Mouse (Mus musculus): ENCODE data around the gene Riok1.

Gene Riok1

DNA sequence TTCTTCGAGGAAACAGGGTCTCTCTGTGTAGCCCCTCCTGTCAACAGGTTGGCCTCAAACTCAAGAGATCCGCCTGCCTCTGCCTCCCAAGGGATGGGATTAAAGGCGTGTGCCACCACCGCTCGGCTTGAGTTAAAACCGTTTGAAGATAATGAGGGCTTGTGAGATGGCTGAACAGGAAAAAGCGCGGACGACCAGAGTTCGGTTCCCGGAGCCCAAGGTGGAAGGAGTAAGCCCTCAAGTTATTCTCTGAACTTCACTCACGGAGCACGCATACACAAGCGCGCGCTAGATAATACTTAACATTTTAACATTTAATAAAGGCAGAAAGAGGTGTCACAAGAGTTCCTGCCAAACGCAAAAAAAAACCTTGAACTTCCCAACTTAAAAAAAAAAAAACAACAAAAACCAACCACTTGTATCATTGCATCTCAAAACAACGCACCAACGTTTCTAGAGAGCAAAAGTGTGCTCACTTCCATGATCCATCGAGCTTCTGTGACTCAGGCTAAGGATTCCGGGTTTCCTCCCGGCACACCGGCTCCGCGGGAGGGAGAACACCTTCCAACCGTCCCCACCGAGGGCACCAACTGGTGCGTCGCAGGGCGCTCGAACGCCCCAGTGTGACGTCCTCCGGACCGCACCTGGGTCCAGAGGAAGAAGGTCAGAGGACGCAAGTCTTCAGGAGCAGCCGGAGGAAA lies at the start of gene Riok1:
Gene Riok1 (plus strand): TSS at position 653 of the 701 bp plus-strand sequence.
- in situ Hi-C loops (cut with MboI, MseI): loop anchor here (5.0 kb wide), 1 partner anchor 39 kb away; no protein-coding TSS in a partner anchor

DNA sequence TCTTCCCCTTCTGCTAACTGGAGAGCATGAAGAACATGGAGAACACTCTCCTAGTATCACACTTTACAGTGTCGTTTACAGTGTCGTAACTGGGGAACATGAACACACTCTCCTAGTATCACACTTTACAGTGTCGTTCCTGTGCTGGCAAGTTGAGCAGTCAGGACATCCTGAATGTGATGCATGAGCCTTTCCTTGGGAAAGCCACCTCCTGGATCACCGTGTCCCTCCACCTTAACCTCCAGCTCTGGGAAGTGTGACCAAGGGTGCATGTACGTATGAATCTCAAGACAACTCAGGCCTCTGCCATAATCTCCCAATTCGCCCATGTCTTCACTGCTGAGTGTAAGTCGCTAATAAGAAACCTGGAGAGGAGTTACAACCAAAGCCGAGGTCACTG lies 47.1 kb upstream of the Riok1 start:
- in situ Hi-C loops (cut with MboI, MseI): loop anchor here (10.0 kb wide), 1 partner anchor 645 kb away; the partner anchor contains the start of gene Bloc1s5

DNA sequence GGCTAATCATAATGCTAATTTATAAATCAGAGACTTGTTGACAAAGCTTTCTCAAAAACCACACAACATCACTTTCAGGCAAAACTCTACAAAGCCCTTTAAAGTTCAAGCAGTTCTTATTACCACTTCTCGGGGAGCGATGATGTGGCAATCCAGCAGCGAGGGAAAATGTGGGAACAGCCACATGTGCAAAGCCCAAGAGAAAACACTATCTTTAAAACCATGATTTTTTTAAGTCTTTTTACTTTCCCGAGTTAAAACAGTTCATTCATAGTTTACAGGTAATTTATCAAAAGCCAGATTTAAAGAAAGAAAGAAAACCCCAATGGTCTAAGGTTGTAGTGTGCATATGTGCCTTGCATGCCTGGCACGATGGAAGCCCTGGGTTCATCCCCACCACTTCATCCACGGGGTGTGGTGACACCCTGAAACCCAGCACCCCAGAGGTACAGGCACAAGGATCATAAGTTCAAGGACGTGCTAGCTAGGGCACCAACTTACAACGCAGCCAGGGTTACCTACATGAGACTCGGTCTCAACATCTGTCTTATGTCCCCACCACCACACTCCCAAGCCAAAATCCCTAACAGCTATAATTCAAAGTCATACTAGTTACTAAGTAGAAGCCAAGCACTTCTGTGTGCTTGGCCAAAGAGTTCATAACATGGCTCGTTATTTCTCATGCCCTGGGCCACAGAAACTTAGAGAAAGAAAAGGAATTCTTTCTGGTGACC lies 44.0 kb upstream of the Riok1 start:
- in situ Hi-C loops (cut with MboI, MseI): loop anchor here (10.0 kb wide), 1 partner anchor 642 kb away; the partner anchor contains the start of gene Bloc1s5

DNA sequence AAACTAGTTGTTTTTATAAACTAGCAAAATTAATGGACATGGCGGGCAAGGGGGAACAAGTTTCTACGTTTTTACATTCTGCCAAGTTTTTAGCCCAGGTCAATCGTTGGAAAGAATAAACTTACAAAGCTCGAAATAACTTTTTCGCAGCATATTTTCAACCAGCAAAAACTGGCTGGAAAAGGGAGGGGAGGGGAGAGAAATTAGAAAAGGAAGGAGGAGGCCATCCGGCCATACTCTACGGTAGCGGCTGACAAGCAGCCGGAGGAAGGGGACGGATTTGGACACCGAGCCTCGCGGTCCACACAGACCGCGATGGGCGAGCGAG lies 43.5 kb upstream of the Riok1 start:
- in situ Hi-C loops (cut with MboI, MseI): loop anchor here (10.0 kb wide), 1 partner anchor 641 kb away; the partner anchor contains the start of gene Bloc1s5

DNA sequence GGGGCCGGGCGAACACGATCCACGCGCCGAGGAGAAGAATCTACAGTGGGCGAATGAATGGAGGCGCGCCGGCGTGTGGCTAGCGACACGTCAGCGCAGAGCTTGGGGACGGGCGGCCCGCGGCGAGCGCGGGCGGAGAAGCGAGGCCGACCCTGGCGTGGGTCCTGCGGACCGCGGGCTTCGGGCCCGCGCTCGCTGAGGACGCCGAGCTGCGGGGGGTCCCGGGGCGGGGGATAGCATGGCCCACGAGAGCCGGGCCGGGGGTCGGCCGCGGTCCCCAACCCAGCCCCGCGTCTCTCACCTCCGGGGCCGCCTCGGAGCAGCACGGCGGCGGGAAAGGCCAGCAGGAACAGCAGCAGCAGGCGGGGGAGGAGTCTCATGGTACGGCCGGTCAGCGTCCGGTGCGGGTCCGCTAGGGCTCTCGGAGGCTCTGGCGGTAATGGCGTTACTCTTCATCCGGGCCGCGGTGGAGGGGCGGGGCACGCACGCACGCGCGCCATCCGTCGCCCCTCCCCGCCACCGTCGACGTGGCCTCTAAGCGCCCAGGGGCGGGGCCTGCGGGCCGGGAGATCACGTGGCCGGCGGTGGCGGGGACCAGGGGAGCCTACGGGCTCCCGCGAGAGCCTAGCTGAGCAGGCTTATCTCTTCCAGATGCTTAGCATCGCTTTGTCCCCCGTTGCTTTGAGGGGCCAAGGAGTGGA lies 42.9 kb upstream of the Riok1 start, which contains the start of gene Ssr1:
Gene Ssr1 (minus strand): TSS at position 514 of the 701 bp plus-strand sequence.
- in situ Hi-C loops (cut with MboI, MseI): loop anchor here (10.0 kb wide), 1 partner anchor 641 kb away; the partner anchor contains the start of gene Bloc1s5

DNA sequence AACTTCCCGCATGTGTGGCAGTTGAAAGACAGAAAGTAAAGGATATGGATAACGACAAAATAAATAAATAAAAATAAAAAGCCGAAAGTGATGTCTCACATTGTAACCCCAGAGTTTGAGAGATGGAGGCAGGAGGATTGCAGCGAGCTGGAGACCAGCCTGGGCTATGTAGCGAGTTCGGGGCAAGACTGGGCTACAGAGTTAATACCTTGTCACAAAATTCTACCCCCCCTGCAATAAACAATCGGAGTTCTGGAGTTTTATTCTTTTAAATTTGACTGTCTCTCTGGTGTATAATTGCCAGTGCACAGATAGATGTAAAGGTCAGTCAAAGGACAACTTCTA lies 42.4 kb upstream of the Riok1 start:
- in situ Hi-C loops (cut with MboI, MseI): loop anchor here (10.0 kb wide), 1 partner anchor 640 kb away; the partner anchor contains the start of gene Bloc1s5

DNA sequence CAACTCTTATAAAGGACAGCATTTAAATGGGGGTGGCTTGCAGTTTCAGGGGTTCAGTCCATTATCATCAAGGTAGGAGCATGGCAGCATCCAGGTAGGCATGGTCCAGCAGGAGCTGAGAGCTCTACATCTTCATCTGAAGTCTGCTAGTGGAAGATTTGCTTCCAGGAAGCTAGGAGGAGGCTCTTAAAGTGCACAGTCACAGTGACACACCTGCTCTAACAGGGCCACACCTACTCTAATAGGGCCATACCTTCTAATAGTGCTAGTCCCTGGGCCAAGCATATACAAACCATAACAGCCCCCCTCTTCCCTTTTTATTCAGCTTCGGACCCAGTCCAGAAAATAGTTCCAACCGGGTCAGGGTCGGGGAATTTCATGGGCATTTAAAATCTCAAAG lies 37.1 kb upstream of the Riok1 start:
- in situ Hi-C loops (cut with MboI, MseI): loop anchor here (5.0 to 10.0 kb wide), 2 partner anchors 38 to 635 kb away; partner anchors contain the start of genes Bloc1s5, Cage1 and Riok1

DNA sequence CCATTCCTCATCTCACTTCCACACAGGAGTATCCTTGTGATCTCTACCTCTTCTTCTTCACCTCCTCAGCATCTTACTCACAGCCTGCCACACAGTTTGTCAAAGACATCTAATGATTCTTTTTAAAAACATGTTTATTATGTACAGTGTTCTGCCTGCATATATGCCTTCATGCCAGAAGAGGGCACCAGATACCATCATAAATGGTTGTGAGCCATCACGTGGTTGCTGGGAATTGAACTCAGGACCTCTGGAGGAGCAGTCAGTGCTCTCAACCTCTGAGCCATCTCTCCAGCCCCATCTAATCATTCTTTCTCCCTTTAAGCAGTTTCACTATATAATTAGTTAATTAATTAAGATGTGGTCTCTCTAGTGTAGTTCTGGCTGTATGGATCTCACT lies 34.3 kb upstream of the Riok1 start:
- in situ Hi-C loops (cut with MboI, MseI): no loop called here

DNA sequence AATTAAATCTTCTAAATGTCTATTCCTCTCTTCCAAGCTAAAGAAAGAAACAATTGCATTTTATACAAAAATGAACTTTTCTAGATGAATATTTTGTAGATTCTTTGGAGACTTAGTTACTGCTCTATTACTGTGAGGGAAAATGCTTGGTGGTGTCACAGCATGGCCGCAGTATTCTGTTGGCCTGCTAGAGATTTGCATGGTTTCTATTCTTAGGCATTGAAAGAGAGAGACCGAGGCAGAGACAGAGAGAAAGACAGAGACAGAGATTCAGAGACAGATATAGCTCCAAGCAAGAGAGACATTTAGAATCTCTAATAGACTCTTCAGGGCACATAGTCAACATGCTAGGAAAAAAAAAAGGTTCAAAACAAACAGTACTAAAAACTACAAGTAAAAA lies 28.8 kb upstream of the Riok1 start:
- in situ Hi-C loops (cut with MboI, MseI): no loop called here

DNA sequence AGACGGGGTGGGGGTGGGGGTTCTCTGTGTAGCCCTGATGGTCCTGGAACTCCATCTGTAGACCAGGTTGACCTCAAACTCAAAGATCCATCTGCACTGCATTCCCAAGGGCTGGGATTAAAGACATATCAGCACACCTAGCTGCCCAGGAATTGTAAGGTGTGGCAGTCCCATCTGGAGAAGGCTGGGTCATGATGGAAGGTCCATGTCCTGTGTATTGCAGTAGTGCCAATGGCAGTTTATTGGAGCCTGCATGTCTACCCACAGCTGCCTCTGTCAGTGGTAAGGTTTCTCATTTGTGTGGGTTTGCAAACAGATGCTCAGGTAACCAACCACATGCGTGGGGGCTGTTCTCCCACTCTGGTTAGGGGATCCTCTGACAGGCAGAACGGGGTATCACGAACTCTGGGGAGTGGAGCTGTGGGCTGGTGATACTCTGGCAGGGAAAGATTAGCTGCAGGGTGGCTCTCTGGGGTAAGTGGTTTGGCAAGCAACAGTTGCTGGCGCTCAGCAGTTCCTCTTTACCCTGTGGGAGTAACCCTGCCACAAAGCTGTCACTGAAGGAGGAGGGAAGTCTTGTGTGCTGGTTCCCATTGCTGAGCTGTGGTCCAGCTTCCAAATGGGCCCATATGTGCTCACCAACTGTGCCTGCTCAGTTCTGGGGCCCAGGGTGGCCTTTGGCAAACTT lies 26.9 kb upstream of the Riok1 start:
- in situ Hi-C loops (cut with MboI, MseI): no loop called here

DNA sequence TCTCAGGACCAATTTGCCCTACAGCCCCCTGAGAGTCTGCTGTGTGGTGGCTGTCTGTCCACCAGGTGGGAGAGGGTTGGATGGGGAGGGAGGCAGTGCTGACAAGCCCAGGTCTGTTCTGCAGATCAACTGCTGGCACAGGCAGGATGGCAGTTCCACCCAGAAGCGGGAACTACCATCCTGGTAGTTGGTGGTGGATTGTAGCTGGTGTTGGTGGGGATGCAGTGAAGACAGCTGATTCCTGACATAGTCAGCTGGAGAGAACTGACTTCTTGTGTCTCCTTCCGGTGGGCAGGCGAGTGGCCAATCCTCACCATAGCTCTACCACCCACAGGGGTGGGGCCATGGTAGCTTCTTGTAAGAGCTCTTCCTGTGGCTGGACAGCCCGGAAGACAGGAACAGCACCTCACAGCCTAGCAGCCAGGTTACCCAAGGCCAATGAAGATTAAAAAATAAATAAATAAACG lies 26.3 kb upstream of the Riok1 start:
- in situ Hi-C loops (cut with MboI, MseI): no loop called here

DNA sequence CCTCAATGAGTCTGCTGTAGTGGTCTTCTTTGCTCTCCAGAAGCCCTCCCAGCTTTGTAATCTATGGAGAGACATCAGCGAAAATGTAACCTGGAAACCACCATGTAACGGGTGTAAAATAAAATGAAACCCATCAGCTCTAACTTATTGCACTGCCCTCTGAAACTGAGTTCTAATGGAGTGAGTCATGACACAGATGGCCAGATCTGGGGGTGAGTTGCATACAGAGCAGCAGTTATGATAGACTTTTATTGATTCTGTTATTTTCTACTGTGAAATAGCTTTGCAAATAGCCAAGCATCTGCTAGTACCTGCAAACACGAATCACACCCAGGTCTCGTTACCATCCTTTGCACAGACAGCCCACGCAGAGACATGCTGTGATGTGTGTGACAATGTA lies 24.4 kb upstream of the Riok1 start:
- in situ Hi-C loops (cut with MboI, MseI): no loop called here

DNA sequence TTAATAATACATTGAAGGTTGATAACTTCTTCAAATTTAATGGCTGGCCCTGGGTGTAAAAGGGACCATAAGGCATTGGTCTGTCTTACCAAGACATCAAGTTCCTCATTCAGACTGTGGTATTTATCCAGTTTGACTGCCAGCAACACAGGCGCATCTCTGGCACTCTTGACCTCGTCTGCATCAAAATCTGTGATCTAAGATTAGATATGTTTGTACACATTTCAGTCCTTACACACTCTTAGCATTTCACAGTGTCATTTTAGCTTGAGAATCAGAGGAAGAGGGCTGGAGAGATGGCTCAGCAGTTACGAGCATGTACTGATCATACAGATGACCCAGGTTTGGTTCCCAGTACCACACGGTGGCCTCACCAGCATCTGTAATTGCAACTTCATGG lies 21.2 kb upstream of the Riok1 start:
- in situ Hi-C loops (cut with MboI, MseI): no loop called here

DNA sequence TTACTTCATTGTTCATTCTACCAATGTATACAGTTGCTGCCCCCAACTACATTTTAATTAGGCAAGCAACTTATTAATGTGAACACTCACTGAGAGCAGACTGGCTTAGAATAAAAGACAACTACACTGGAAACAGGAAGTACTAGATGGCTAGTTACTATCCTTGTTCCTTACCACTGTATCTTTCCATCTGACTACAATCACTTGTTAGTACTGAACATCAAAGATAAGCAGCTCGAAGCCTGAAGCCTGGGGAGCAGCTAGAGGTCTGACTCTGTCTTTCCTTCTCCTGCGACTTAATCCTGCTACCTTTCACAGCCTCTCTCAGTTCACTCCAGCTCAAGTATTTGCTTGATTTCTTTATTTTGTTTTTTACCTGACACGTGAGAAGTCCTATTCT lies 18.0 kb upstream of the Riok1 start:
- in situ Hi-C loops (cut with MboI, MseI): no loop called here

DNA sequence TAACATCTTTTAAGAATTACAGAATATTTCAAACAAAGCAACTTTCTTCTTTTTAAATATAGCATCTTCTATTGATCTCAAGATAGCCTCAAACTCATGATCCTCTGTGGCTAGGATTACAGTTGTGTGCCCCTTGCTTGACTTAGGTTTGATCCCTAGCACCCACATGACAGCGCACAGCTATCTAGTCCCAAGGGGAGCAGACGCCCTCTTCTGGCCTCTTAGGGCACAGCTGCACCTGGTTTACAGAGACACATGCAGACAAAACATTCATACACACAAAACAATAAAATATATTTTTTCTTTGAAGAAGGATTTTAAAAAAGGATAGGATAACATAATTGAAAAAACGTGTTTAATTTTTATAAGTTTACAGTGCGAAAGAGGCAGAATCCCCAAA lies 10.9 kb upstream of the Riok1 start:
- in situ Hi-C loops (cut with MboI, MseI): no loop called here

DNA sequence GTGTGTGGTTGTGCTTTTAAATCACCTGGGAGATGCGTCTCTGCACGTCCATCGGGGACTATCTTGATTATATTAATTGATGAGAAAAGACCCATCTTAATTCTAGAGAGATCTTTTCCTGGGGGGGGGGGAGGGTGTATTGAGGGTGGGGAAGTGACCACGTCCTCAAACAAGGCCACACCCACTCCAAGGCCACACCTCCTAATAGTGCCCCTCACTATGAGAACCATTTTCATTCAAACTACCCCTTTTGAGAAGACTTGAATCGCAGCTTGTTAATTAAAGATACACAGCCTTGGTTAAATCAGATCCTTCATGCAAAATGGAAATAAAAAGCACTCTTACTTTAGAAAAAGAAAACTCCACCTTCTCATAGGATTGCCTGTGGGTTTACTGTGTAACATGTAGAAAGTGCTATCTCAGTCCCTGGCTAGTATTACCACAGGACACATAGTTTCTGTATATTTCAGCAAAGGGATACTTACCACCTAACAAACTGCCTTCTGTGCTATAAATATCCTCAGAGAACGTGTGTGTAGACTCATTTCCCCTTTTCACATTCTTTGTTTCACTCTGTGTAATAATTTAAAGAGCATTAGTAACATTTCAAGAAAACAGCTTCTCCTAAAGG lies 9.1 kb upstream of the Riok1 start:
- in situ Hi-C loops (cut with MboI, MseI): no loop called here

DNA sequence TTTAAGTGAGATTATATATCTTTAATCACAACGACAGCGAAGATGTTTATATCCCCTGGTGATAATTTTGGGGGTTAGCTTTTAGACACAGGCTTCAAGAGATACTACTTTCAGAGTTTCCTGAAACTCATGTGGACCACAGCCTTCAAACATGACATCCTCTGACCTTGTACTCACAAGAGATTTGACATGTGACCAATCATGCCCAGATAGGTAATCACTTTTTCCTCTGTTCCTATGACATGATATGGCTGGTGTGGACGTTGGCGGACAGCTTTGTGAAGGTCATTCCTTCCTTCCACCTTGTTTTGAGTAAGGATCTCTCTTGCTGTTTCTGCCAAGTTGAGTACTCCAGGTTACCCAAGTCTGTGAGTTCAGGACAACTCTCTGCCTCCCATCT lies 8.4 kb upstream of the Riok1 start:
- in situ Hi-C loops (cut with MboI, MseI): no loop called here

DNA sequence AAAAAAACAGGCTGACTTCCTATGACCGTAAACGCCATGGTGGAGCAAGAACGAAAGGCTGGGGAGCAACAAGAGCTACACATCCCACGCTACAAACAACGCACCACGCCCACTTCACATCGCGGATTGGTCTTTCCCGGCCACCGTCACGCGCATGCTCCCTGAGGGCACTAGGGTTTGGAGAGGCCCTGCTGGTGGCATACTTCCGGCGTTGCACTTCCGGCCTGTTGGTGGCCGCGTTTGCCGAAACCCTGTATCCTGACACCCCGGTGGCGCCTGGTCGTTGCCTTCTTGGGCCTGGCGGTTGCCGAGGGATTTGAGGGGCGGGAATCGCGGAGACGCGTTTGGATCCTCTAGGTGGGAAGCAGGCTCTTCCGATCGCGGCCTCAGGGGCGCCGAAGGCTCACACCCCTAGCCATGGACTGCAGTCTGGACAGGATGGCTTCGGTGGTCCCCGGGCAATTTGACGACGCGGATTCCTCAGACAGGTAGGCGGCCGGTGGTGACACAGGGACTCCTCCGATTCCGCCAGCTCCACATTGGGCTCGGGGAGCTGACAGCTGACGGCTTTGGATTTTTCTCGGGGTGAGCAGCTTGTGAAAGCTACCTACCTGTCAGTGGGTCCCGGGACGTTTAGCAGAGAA lies 371 bp downstream of the Riok1 start, which contains the start of gene Cage1:
Gene Cage1 (minus strand): TSS at position 26 of the 644 bp plus-strand sequence.
- in situ Hi-C loops (cut with MboI, MseI): loop anchor here (5.0 kb wide), 1 partner anchor 40 kb away; no protein-coding TSS in a partner anchor

DNA sequence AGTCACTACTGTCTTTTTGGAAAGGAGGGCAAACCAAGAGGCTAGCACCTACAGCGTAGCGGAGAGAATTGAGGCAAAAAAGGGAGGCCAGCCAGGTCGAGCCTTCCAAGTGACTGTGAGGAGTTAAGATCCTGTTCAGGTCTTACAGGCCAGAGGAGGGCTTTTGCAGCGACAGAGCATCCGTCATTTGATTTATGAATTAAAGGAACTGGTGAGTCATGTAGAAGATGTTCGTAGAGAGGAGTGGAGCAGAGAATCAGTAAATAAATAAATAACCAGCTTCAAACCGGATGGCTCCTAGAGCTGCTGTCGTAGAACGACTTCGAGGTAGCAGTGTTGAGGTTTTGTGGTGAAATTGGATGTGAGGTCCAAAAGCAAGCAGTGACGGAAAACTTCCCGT lies 1.0 kb downstream of the Riok1 start:
- in situ Hi-C loops (cut with MboI, MseI): loop anchor here (5.0 kb wide), 1 partner anchor 41 kb away; no protein-coding TSS in a partner anchor

DNA sequence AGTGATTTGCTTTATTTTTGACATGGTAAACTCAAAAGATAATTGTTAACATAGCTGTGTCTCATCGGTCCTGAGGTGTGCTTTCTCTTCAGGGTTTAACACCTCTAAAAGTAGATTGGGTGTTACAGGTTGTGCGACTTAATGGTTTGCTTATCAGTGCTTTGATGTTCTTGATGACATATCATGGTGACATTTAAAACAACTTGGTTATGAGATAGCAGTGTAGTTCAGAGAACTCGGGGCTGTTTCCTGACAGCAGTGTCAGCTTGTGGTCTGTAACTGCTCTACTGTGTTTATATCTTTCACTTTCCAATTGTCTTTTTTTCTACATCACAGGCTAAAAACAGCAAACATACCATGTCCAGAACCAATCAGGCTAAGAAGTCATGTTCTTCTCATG lies 13.1 kb downstream of the Riok1 start:
- in situ Hi-C loops (cut with MboI, MseI): no loop called here
